Mouse (Mus musculus) central nervous system, embryonic 18 days (tissue): Measurements from ENCODE around the gene Tcte1. TPM values are rescaled to one million over a fixed set of nuclear protein-coding genes. Genes with fewer than 3 reads are reported as not detected.

ENCODE experiments used
- polyA plus RNA-seq: library from polyadenylated mRNA; depleted of rRNA; stranded (reverse); fragments of >200 nt; gene quantifications from 2 replicates; pipeline ENCODE4 v1.2.3, GENCODE M21; 2012; rRNA removed

The Tcte1 gene
- 0.97 and 1.0 TPM in 2 replicates for polyA plus RNA-seq

DNA sequence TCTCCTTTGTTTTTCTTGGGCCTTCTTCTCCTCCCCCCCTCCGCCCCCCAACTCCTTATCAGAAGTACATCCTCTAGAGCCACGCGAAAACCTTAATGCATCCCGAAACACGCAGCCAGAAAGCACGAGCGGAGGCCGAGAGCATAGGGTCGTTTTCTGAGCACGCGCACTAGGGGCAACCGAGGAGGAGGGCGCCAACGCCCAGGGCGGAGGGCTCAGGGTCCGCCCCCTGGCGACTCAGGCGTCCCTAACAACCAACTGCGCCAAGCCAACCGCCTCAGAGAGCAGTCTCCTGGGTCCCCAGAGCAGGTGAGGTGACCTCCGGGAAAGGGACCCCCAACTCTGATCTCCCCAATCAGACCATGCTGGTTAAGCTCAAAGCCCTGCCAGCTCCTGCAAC is at the start of gene Tcte1:
Gene Tcte1 (plus strand): TSS at position 172 of the 400 bp plus-strand sequence.

DNA sequence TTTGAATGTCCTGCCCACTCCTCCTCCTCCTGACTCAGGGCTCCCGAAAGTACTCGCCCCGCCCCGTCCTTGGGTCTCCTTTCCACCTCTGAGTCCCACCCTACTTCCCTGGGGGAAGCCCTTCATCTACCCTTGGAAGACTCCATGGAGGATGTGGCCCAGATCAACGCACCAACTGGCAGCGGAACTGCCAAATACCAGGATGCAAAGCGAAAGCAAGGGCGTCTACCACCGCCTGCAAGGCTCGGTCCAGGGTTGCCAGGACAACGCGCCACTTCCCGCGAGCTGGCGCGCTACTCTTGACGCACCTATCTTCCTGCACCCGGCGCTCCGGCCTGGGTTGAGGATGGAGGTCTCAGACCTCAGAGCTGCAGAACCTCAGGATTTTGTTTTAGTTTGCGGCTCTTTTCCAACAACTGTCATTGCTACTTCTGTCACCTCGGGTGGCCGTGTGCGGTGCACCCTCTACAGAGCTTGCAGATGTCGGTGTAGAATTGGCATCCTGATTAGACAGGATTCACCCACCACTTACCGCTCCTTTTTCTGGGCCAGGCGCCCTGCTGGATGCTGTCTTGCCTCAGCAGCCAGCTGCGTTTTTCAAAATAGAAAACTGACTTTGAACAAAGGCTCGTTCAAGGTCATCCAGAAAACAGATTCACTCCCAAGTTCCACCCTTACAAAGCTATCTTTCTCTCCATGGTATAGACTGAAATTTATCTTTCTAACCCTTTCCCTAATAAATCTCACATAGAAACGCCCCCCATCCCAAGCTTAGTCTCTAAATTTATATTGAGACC is 48.4 kb upstream of the Tcte1 start, which contains the start of gene Spats1:
Gene Spats1 (minus strand): TSS at position 747 of the 797 bp plus-strand sequence.

DNA sequence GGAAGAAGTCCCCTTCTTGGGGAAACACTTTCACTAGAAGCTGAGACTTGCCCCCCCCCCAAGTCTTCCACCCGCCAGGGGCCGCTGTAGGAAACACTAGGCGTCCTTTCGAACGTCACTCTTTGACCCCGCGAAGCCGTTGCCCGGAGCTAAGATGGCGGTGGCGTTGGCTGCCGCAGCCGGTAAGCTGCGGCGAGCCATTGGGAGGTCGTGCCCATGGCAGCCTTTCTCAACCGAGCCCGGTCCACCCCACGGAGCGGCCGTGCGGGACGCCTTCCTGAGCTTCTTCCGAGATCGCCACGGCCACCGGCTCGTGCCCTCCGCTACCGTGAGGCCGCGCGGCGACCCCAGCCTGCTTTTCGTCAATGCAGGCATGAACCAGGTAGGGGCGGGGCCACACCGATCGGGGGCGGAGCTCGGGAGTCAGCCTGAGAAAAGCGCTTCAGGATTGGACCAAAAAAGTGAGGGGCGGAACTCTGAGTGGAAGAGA is 16.5 kb upstream of the Tcte1 start, which contains the start of gene Aars2:
Gene Aars2 (plus strand): TSS at position 142 of the 490 bp plus-strand sequence.

DNA sequence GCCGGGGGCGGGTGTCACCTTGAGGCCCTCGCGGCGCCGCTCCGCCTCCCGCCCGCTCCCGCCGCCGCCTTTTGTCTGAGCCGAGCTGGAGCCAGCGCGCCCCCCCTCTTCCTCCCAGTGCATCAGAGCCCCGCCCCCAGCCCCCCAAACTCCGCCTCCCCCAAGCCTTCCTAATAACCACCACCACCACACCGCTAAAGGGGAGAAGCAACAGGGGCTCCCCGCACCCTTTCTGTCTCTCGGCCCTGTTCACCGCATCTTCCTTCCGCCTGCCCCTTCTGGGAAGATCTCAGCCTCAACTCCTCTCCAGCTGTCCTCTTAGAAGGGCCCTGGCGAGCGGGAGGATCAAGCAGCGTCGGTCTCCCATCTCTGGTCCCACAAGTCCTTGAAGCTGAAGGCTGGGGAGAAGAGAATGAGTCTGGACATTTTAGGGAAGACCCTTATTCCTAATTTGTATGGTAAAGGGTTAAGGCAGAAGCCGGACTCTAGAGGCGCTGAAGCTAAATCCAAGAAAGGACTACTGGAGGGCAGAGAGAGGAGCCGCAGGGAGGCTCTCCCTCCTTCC is 26.5 kb downstream of the Tcte1 start, which contains the start of gene Tmem151b:
Gene Tmem151b (minus strand): TSS at position 61 of the 565 bp plus-strand sequence.

GRCm38 (mm10) chr17:45555452-45556106 is 32.3 kb downstream of the Tcte1 start, which contains the start of gene Nfkbie:
Gene Nfkbie (plus strand): TSS chr17:45555703.

GRCm38 (mm10) chr17:45563655-45564530 is 40.7 kb downstream of the Tcte1 start, which contains the start of gene Slc35b2:
Gene Slc35b2 (plus strand): TSS chr17:45563874.

DNA sequence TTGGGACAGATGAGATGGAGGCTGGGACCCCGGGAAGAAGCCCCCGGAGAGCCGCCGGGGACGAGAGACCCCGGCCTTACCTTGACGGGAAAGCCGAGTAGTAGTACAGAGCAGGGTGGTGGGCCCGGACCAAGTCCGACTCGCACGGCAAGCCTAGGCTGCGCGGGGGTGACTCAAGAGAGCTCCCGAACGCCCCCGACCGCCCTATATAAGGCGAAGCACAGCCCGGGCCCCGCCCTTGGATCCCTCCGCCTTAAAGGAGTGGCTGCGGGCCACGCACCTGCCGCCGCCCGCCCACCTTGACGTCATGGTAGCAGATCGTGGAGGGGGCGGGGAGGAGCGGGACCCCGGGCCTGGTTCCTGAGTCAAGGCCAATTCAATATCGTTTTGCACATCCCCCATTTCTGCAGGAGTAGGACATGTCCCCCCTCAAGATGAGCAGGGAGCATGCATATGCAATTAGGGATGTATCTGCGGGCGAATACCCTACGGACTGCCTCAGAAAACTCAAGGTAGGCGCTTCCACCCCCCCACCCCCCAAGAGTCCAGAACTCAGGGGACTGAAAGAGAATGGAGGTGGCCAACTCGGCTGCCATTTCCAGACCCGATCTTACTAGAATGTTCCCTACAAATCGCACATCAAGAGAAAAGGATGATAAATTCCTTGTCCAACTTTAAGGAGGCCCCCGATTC is 50.0 kb downstream of the Tcte1 start, which contains the start of gene Hsp90ab1:
Gene Hsp90ab1 (minus strand): TSS at position 185 of the 693 bp plus-strand sequence.

Other genes with a start within 250 kb of the Tcte1 start
- gene Cdc5l, start 89.7 kb upstream of the Tcte1 start, polyA plus RNA-seq = 34.9 and 35.7 TPM in 2 replicates
- gene Spats1, start 48.0 kb upstream of the Tcte1 start, polyA plus RNA-seq = 1.4 and 1.6 TPM in 2 replicates
- 24.5 and 25.5 TPM in 2 replicates for gene Aars2, start 16.6 kb upstream of the Tcte1 start, polyA plus RNA-seq
- 30.5 and 38.1 TPM in 2 replicates for gene Tmem151b, start 26.2 kb downstream of the Tcte1 start, polyA plus RNA-seq
- gene Nfkbie, start 32.3 kb downstream of the Tcte1 start, polyA plus RNA-seq = 2.2 and 2.4 TPM in 2 replicates
- 65.0 and 70.4 TPM in 2 replicates for gene Slc35b2, start 40.4 kb downstream of the Tcte1 start, polyA plus RNA-seq
- 834 and 842 TPM in 2 replicates for gene Hsp90ab1, start 49.8 kb downstream of the Tcte1 start, polyA plus RNA-seq
- 104 TPM in 2 replicates for gene Slc29a1, start 76.2 kb downstream of the Tcte1 start, polyA plus RNA-seq
- gene Mymx, start 78.7 kb downstream of the Tcte1 start, polyA plus RNA-seq = 1.8 TPM in 1 of 2 replicates, not detected in the other
- gene Capn11, start 135.9 kb downstream of the Tcte1 start, polyA plus RNA-seq = 0.16 and 1.9 TPM in 2 replicates
- gene Mrpl14, start 162.9 kb downstream of the Tcte1 start, polyA plus RNA-seq = 84.2 and 92.5 TPM in 2 replicates
- 262 and 321 TPM in 2 replicates for gene Tmem63b, start 163.5 kb downstream of the Tcte1 start, polyA plus RNA-seq
- 0.36 and 0.40 TPM in 2 replicates for gene 1600014C23Rik, start 210.4 kb downstream of the Tcte1 start, polyA plus RNA-seq